Mouse (Mus musculus) layer of hippocampus, adult 6 months (tissue): ENCODE measurements around the gene Mettl14. TPM values are rescaled to one million over a fixed set of nuclear protein-coding genes. Genes with fewer than 3 reads are reported as not detected.

Experiments
- long read RNA-seq, 2 experiments: library from polyadenylated mRNA; unstranded; transcript quantifications; one replicate each; pipeline ENCODE4 v2.0.0; 2019 to 2020
- polyA plus RNA-seq: library from polyadenylated mRNA; unstranded; fragments of <200 nt; fragmentation: Nextera tagmentation; gene quantifications from 2 replicates; pipeline ENCODE4 v1.2.3, GENCODE M21; 2021

Mettl14 gene
- polyA plus RNA-seq = 8.4 and 8.7 TPM in 2 replicates
- long read RNA-seq, experiment 1, partial matches to known transcripts = 6 of 12 reads
- long read RNA-seq, experiment 1, other reads (novel, unspliced or antisense) = 3 of 12 reads
- long read RNA-seq, experiment 2, full-length matches to known transcripts = 55 of 58 reads
- long read RNA-seq, experiment 2, partial matches to known transcripts = 0 of 58 reads
- long read RNA-seq, experiment 2, other reads (novel, unspliced or antisense) = 3 of 58 reads

GRCm38 (mm10) chr3:123385486-123386156 lies at the start of gene Mettl14:
Gene Mettl14 (minus strand): TSS chr3:123386108.

Other genes with a start within 250 kb of the Mettl14 start
- gene Synpo2, start 150.0 kb downstream of the Mettl14 start, polyA plus RNA-seq = 1.4 and 2.1 TPM in 2 replicates
- 7.3 and 9.4 TPM in 2 replicates for gene Sec24d, start 118.7 kb downstream of the Mettl14 start, polyA plus RNA-seq
- gene Prss12, start 60.8 kb upstream of the Mettl14 start, polyA plus RNA-seq = 8.7 and 9.3 TPM in 2 replicates